Mouse (Mus musculus) lung, postnatal 36 days (tissue): ENCODE measurements around the gene Hrh2.

Source experiments
- DNase-seq: peaks from one replicate; pipeline ENCODE4 v3.0.0; 2022; ENCODE audit warnings: mixed read lengths

The Hrh2 gene

GRCm38 (mm10) chr13:54222921-54223769 lies 31.2 kb downstream of the Hrh2 start:
- DNase-seq = peak; percentile 39

GRCm38 (mm10) chr13:54227916-54228483 lies 36.1 kb downstream of the Hrh2 start:
- peak; percentile 66 for DNase-seq

GRCm38 (mm10) chr13:54230081-54230480 lies 38.2 kb downstream of the Hrh2 start:
- DNase-seq = no peak

GRCm38 (mm10) chr13:54231868-54232267 lies 39.9 kb downstream of the Hrh2 start:
- peak; percentile 78 for DNase-seq

- DNase-seq = no peak
Measured at GRCm38 (mm10) chr13:54237512-54237911, 45.6 kb downstream of the Hrh2 start.

- DNase-seq = no peak
Measured at GRCm38 (mm10) chr13:54238585-54239323, 46.8 kb downstream of the Hrh2 start.

GRCm38 (mm10) chr13:54242380-54242779 lies 50.5 kb downstream of the Hrh2 start:
- peak; percentile 74 for DNase-seq

- DNase-seq = no peak
Measured at GRCm38 (mm10) chr13:54245204-54245603, 53.3 kb downstream of the Hrh2 start.

- DNase-seq = peak; percentile 87
Measured at GRCm38 (mm10) chr13:54247545-54247944, 55.6 kb downstream of the Hrh2 start.

- no peak for DNase-seq
Measured at GRCm38 (mm10) chr13:54248436-54248995, 56.6 kb downstream of the Hrh2 start.

GRCm38 (mm10) chr13:54249007-54249406 lies 57.1 kb downstream of the Hrh2 start:
- peak; percentile 54 for DNase-seq

GRCm38 (mm10) chr13:54250346-54250745 lies 58.4 kb downstream of the Hrh2 start:
- DNase-seq = no peak

- DNase-seq = no peak
Measured at GRCm38 (mm10) chr13:54251541-54252225, 59.8 kb downstream of the Hrh2 start.

GRCm38 (mm10) chr13:54257580-54258223 lies 65.8 kb downstream of the Hrh2 start:
- no peak for DNase-seq

- DNase-seq = no peak
Measured at GRCm38 (mm10) chr13:54258231-54258743, 66.4 kb downstream of the Hrh2 start.

GRCm38 (mm10) chr13:54260318-54260717 lies 68.4 kb downstream of the Hrh2 start:
- no peak for DNase-seq

GRCm38 (mm10) chr13:54262741-54263510 lies 71.0 kb downstream of the Hrh2 start:
- no peak for DNase-seq

GRCm38 (mm10) chr13:54263641-54264040 lies 71.7 kb downstream of the Hrh2 start:
- DNase-seq = no peak

- no peak for DNase-seq
Measured at GRCm38 (mm10) chr13:54266472-54266871, 74.5 kb downstream of the Hrh2 start.

GRCm38 (mm10) chr13:54269087-54269486 lies 77.2 kb downstream of the Hrh2 start:
- no peak for DNase-seq

GRCm38 (mm10) chr13:54269628-54270027 lies 77.7 kb downstream of the Hrh2 start:
- DNase-seq = no peak
